Mouse (Mus musculus): ENCODE results near the gene Slc6a19.
A peak's percentile ranks its signal among the peaks of the same experiment; 100 is the strongest.
"Not testable (repeated sequence)": the region's sequence is repeated elsewhere in the genome, so short reads cannot be mapped to it uniquely, and the experiment has no call there.

Slc6a19 gene

GRCm38 (mm10) chr13:73704694-73705325, at the start of gene Slc6a19:
Slc6a19 (minus strand) TSS chr13:73704865.
- no peak for DNase-seq (ENCODE audit: low spot score in 2 of 2)

GRCm38 (mm10) chr13:73751284-73751683, 46.6 kb upstream of the Slc6a19 start:
- no peak for DNase-seq (ENCODE audit: low spot score in 2 of 2)

- no peak for DNase-seq (ENCODE audit: low spot score in 2 of 2)
Observed at GRCm38 (mm10) chr13:73750435-73750834, 45.8 kb upstream of the Slc6a19 start.

GRCm38 (mm10) chr13:73748663-73749440, 44.2 kb upstream of the Slc6a19 start:
- peak; percentile 49 to 66 for DNase-seq (ENCODE audit: low spot score in 2 of 2)

- DNase-seq (ENCODE audit: low spot score in 2 of 2): no peak
Observed at GRCm38 (mm10) chr13:73743662-73744061, 39.0 kb upstream of the Slc6a19 start.

- peak; percentile 67 to 68 for DNase-seq (ENCODE audit: low spot score in 2 of 2)
Observed at GRCm38 (mm10) chr13:73742944-73743343, 38.3 kb upstream of the Slc6a19 start.

- not testable (repeated sequence) for DNase-seq (ENCODE audit: low spot score in 2 of 2)
Observed at GRCm38 (mm10) chr13:73740399-73740944, 35.8 kb upstream of the Slc6a19 start.

GRCm38 (mm10) chr13:73736943-73737342, 32.3 kb upstream of the Slc6a19 start:
- peak; percentile 50 to 58 for DNase-seq (ENCODE audit: low spot score in 2 of 2)

- no peak for DNase-seq (ENCODE audit: low spot score in 2 of 2)
Observed at GRCm38 (mm10) chr13:73735928-73736327, 31.3 kb upstream of the Slc6a19 start.

- no peak for DNase-seq (ENCODE audit: low spot score in 2 of 2)
Observed at GRCm38 (mm10) chr13:73735270-73735669, 30.6 kb upstream of the Slc6a19 start.

- DNase-seq (ENCODE audit: low spot score in 2 of 2): no peak
Observed at GRCm38 (mm10) chr13:73734379-73734778, 29.7 kb upstream of the Slc6a19 start.

- DNase-seq (ENCODE audit: low spot score in 2 of 2): peak in 1 of 2 experiments; percentile 55
Observed at GRCm38 (mm10) chr13:73732742-73733700, 28.4 kb upstream of the Slc6a19 start, which contains the start of gene Slc12a7. Slc12a7 (plus strand) TSS chr13:73733094.

GRCm38 (mm10) chr13:73732235-73732634, 27.6 kb upstream of the Slc6a19 start:
- DNase-seq (ENCODE audit: low spot score in 2 of 2): no peak

GRCm38 (mm10) chr13:73730913-73731312, 26.2 kb upstream of the Slc6a19 start:
- no peak for DNase-seq (ENCODE audit: low spot score in 2 of 2)

GRCm38 (mm10) chr13:73728633-73729032, 24.0 kb upstream of the Slc6a19 start:
- no peak for DNase-seq (ENCODE audit: low spot score in 2 of 2)

- no peak for DNase-seq (ENCODE audit: low spot score in 2 of 2)
Observed at GRCm38 (mm10) chr13:73727621-73728025, 23.0 kb upstream of the Slc6a19 start.

GRCm38 (mm10) chr13:73725315-73725714, 20.6 kb upstream of the Slc6a19 start:
- peak in 1 of 2 experiments; percentile 52 for DNase-seq (ENCODE audit: low spot score in 2 of 2)

GRCm38 (mm10) chr13:73723081-73723668, 18.5 kb upstream of the Slc6a19 start:
- peak; percentile 40 to 66 for DNase-seq (ENCODE audit: low spot score in 2 of 2)

GRCm38 (mm10) chr13:73720241-73720640, 15.6 kb upstream of the Slc6a19 start:
- DNase-seq (ENCODE audit: low spot score in 2 of 2): no peak

- peak; percentile 73 to 88 for DNase-seq (ENCODE audit: low spot score in 2 of 2)
Observed at GRCm38 (mm10) chr13:73718225-73718624, 13.6 kb upstream of the Slc6a19 start.

GRCm38 (mm10) chr13:73714020-73714419, 9.4 kb upstream of the Slc6a19 start:
- peak; percentile 61 to 65 for DNase-seq (ENCODE audit: low spot score in 2 of 2)
